Mouse (Mus musculus): Measurements from ENCODE around the gene Pdgfc. TPM values are rescaled to one million over a fixed set of nuclear protein-coding genes. Genes with fewer than 3 reads are reported as not detected.

The Pdgfc gene
- polyA plus RNA-seq, 1 experiment, result 23.9 TPM

GRCm38 (mm10) chr3:81068550-81068949 is 32.3 kb downstream of the Pdgfc start:
- Histone ChIP-seq H3K4me3 (no peak overlapping the region), H3K36me3 (ENCODE audit: control insufficient read depth, insufficient read depth) (no peaks in the 10 kb centered on the region), H3ac (ENCODE audit: control insufficient read depth, insufficient read length) (no peak overlapping the region), H3K27me3 (ENCODE audit: control insufficient read depth, insufficient read depth, insufficient read length) (no peaks in the 10 kb centered on the region), H3K79me2 (ENCODE audit: control insufficient read depth, insufficient read depth) (peaks cover 60% of the 10 kb centered on the region), H3K4me2 (ENCODE audit: low read depth) (peak overlapping the region; percentile 22)
- no peak for TF ChIP-seq MYOG (IDR thresholded peaks at IDR 0.05; ENCODE audit: control insufficient read depth in 1 of 3, insufficient read depth in 1 of 3, insufficient read length in 2 of 3, low read depth in 2 of 3)
- TF ChIP-seq SRF (IDR thresholded peaks at IDR 0.05; ENCODE audit: control insufficient read depth, insufficient read length, low read depth), result peak; percentile 88

GRCm38 (mm10) chr3:81101136-81101535 is 64.9 kb downstream of the Pdgfc start:
- Histone ChIP-seq H3ac (ENCODE audit: control insufficient read depth, insufficient read length) (no peak overlapping the region), H3K36me3 (ENCODE audit: control insufficient read depth, insufficient read depth) (no peaks in the 10 kb centered on the region), H3K27me3 (ENCODE audit: control insufficient read depth, insufficient read depth, insufficient read length) (no peaks in the 10 kb centered on the region), H3K4me3 (no peak overlapping the region), H3K4me2 (ENCODE audit: low read depth) (peak overlapping the region; percentile 67), H3K79me2 (ENCODE audit: control insufficient read depth, insufficient read depth) (peaks cover 86% of the 10 kb centered on the region)
- TF ChIP-seq REST (IDR thresholded peaks at IDR 0.05; ENCODE audit: insufficient read depth, insufficient read length) (no peak), MYOD1 (IDR thresholded peaks at IDR 0.05; ENCODE audit: control insufficient read depth in 1 of 3, insufficient read length in 2 of 3, low read depth in 2 of 3) (no peak), E2F4 (IDR thresholded peaks at IDR 0.05; ENCODE audit: insufficient read depth) (no peak), TCF12 (IDR thresholded peaks at IDR 0.05; ENCODE audit: insufficient read depth, poor library complexity, severe bottlenecking) (no peak), POLR2A (IDR thresholded peaks at IDR 0.05; ENCODE audit: insufficient read length, low read depth) (no peak), TCF3 (IDR thresholded peaks at IDR 0.05; ENCODE audit: insufficient read length, low read depth) (no peak), SRF (IDR thresholded peaks at IDR 0.05; ENCODE audit: control insufficient read depth, insufficient read length, low read depth) (no peak), MAX (IDR thresholded peaks at IDR 0.05; ENCODE audit: low read depth) (no peak), CEBPB (IDR thresholded peaks at IDR 0.05; ENCODE audit: insufficient read depth, poor library complexity, severe bottlenecking) (peak; percentile 84)

DNA sequence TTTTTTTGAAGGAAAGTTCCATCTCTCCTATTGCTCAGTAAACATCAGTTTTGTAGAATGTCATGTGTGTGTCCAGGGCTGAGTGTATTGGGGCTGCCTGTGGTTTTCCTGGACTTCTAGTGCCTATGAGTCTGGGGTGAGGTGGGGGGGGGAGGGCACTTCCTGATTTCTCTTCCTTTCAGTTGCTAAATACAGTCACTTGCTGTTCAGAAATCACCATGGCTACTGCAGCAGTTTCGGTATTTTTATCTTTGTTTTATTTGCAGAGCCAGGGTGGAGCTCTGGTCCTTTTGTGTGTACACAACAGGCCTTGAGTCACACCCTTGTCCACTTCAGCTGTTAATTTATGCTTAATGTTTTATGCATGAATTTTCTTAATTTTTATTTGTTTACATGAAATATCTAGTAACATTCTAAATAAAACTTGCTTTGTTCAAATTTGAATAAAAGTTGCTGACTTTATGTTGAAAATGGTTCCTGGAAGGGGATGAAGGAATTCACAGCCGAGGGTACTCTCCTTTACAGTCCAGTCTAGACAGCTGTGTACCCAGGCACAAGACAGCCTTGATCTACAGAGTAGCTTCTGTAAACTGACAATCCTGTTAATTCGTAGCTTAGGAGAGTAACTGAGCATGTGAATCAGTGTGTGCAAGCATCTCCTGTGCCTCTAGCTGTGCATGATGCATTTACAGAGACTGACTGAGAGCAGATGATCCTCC is 66.1 kb downstream of the Pdgfc start:
- Histone ChIP-seq H3K79me2 (ENCODE audit: control insufficient read depth, insufficient read depth) (peaks cover 85% of the 10 kb centered on the region), H3K27me3 (ENCODE audit: control insufficient read depth, insufficient read depth, insufficient read length) (no peaks in the 10 kb centered on the region), H3ac (ENCODE audit: control insufficient read depth, insufficient read length) (no peak overlapping the region), H3K36me3 (ENCODE audit: control insufficient read depth, insufficient read depth) (no peaks in the 10 kb centered on the region), H3K4me3 (no peak overlapping the region), H3K4me2 (ENCODE audit: low read depth) (peak overlapping the region; percentile 67)
- no peak for TF ChIP-seq TCF3 (IDR thresholded peaks at IDR 0.05; ENCODE audit: insufficient read length, low read depth)
- TF ChIP-seq MYOG (IDR thresholded peaks at IDR 0.05; ENCODE audit: control insufficient read depth in 1 of 3, insufficient read depth in 1 of 3, insufficient read length in 2 of 3, low read depth in 2 of 3), result no peak
- no peak for TF ChIP-seq MAX (IDR thresholded peaks at IDR 0.05; ENCODE audit: low read depth)
- TF ChIP-seq POLR2A (IDR thresholded peaks at IDR 0.05; ENCODE audit: insufficient read length, low read depth), result no peak
- no peak for TF ChIP-seq SRF (IDR thresholded peaks at IDR 0.05; ENCODE audit: control insufficient read depth, insufficient read length, low read depth)
- no peak for TF ChIP-seq CEBPB (IDR thresholded peaks at IDR 0.05; ENCODE audit: insufficient read depth, poor library complexity, severe bottlenecking)
- TF ChIP-seq REST (IDR thresholded peaks at IDR 0.05; ENCODE audit: insufficient read depth, insufficient read length), result no peak
- no peak for TF ChIP-seq E2F4 (IDR thresholded peaks at IDR 0.05; ENCODE audit: insufficient read depth)
- no peak for TF ChIP-seq USF1 (IDR thresholded peaks at IDR 0.05; ENCODE audit: low read depth)
- no peak for TF ChIP-seq MYOD1 (IDR thresholded peaks at IDR 0.05; ENCODE audit: control insufficient read depth in 1 of 3, insufficient read length in 2 of 3, low read depth in 2 of 3)
- no peak for TF ChIP-seq POLR2AphosphoS2 (IDR thresholded peaks at IDR 0.05; ENCODE audit: insufficient read length, low read depth)
- no peak for TF ChIP-seq TCF12 (IDR thresholded peaks at IDR 0.05; ENCODE audit: insufficient read depth, poor library complexity, severe bottlenecking)

GRCm38 (mm10) chr3:81102877-81103420 is 66.7 kb downstream of the Pdgfc start:
- Histone ChIP-seq H3K4me3 (no peak overlapping the region), H3K36me3 (ENCODE audit: control insufficient read depth, insufficient read depth) (no peaks in the 10 kb centered on the region), H3K27me3 (ENCODE audit: control insufficient read depth, insufficient read depth, insufficient read length) (no peaks in the 10 kb centered on the region), H3K4me2 (ENCODE audit: low read depth) (peak overlapping the region; percentile 67), H3ac (ENCODE audit: control insufficient read depth, insufficient read length) (no peak overlapping the region), H3K79me2 (ENCODE audit: control insufficient read depth, insufficient read depth) (peaks cover 84% of the 10 kb centered on the region)
- TF ChIP-seq MAX (IDR thresholded peaks at IDR 0.05; ENCODE audit: low read depth) (no peak), POLR2A (IDR thresholded peaks at IDR 0.05; ENCODE audit: insufficient read length, low read depth) (no peak), SRF (IDR thresholded peaks at IDR 0.05; ENCODE audit: control insufficient read depth, insufficient read length, low read depth) (no peak), E2F4 (IDR thresholded peaks at IDR 0.05; ENCODE audit: insufficient read depth) (no peak), REST (IDR thresholded peaks at IDR 0.05; ENCODE audit: insufficient read depth, insufficient read length) (no peak), POLR2AphosphoS2 (IDR thresholded peaks at IDR 0.05; ENCODE audit: insufficient read length, low read depth) (no peak), CEBPB (IDR thresholded peaks at IDR 0.05; ENCODE audit: insufficient read depth, poor library complexity, severe bottlenecking) (no peak), MYOD1 (IDR thresholded peaks at IDR 0.05; ENCODE audit: control insufficient read depth in 1 of 3, insufficient read length in 2 of 3, low read depth in 2 of 3) (no peak), TCF12 (IDR thresholded peaks at IDR 0.05; ENCODE audit: insufficient read depth, poor library complexity, severe bottlenecking) (no peak)

DNA sequence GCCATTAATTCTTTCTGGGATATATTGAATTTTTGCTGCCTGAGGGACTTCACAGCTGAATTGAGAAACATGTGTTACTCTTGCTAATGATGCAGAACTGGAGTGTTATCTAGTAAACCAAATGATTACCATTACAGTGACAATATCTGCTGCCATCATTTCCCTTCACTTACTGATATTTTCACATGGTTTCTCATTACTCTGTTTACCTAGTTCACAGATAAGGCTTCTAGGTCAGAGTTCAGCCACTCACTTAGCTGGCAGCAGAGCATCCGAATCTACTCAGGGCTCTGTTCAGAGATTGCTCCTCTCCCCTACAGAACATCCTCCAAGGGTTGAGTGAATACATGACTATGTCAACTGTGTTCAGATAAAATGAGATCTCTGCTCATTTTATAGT is 71.3 kb downstream of the Pdgfc start:
- H3K79me2 ChIP-seq (ENCODE audit: control insufficient read depth, insufficient read depth), result peaks cover 92% of the 10 kb centered on the region
- no peak overlapping the region for H3K4me2 ChIP-seq (ENCODE audit: low read depth)
- H3K27me3 ChIP-seq (ENCODE audit: control insufficient read depth, insufficient read depth, insufficient read length), result no peaks in the 10 kb centered on the region
- H3K36me3 ChIP-seq (ENCODE audit: control insufficient read depth, insufficient read depth), result no peaks in the 10 kb centered on the region
- TF ChIP-seq MYOG (IDR thresholded peaks at IDR 0.05; ENCODE audit: control insufficient read depth in 1 of 3, insufficient read depth in 1 of 3, insufficient read length in 2 of 3, low read depth in 2 of 3) (no peak), USF1 (IDR thresholded peaks at IDR 0.05; ENCODE audit: low read depth) (no peak), REST (IDR thresholded peaks at IDR 0.05; ENCODE audit: insufficient read depth, insufficient read length) (no peak), MAX (IDR thresholded peaks at IDR 0.05; ENCODE audit: low read depth) (no peak), CEBPB (IDR thresholded peaks at IDR 0.05; ENCODE audit: insufficient read depth, poor library complexity, severe bottlenecking) (no peak), TCF3 (IDR thresholded peaks at IDR 0.05; ENCODE audit: insufficient read length, low read depth) (no peak), TCF12 (IDR thresholded peaks at IDR 0.05; ENCODE audit: insufficient read depth, poor library complexity, severe bottlenecking) (no peak), POLR2AphosphoS2 (IDR thresholded peaks at IDR 0.05; ENCODE audit: insufficient read length, low read depth) (no peak)
- H3ac ChIP-seq (ENCODE audit: control insufficient read depth, insufficient read length), result no peak overlapping the region
- H3K4me3 ChIP-seq, result no peak overlapping the region

Data from myocyte (in vitro differentiated cells).